Mouse (Mus musculus) B cell, adult 62 days (primary cell): ENCODE data around the gene Npb. TPM values are rescaled to one million over a fixed set of nuclear protein-coding genes. Genes with fewer than 3 reads are reported as not detected.

Source experiments
- total RNA-seq: library from RNA; stranded (reverse); gene quantifications from 4 replicates; pipeline ENCODE4 v1.2.4, GENCODE M21; 2023

Npb gene
- total RNA-seq, result not detected in 4 replicates

GRCm38 (mm10) chr11:120608241-120609034 is at the start of gene Npb:
Npb (plus strand) TSS chr11:120608477.

GRCm38 (mm10) chr11:120572752-120573584 is 35.3 kb upstream of the Npb start, which contains the start of gene P4hb:
P4hb (minus strand) TSS chr11:120573253.

GRCm38 (mm10) chr11:120581490-120582267 is 26.6 kb upstream of the Npb start, which contains the start of gene Arhgdia:
Arhgdia (minus strand) TSS chr11:120581624.

GRCm38 (mm10) chr11:120598283-120598989 is 9.8 kb upstream of the Npb start, which contains the start of the genes Alyref and Anapc11:
Alyref (minus strand) TSS chr11:120598365.
Anapc11 (plus strand) TSS chr11:120598421.

GRCm38 (mm10) chr11:120617519-120618112 is 9.3 kb downstream of the Npb start, which contains the start of gene Pcyt2:
Pcyt2 (minus strand) TSS chr11:120617936.

GRCm38 (mm10) chr11:120625152-120625775 is 17.0 kb downstream of the Npb start, which contains the start of gene Sirt7:
Sirt7 (minus strand) TSS chr11:120625240.

GRCm38 (mm10) chr11:120633520-120634343 is 25.5 kb downstream of the Npb start, which contains the start of gene Mafg:
Mafg (minus strand) TSS chr11:120633600.

GRCm38 (mm10) chr11:120643601-120643987 is 35.3 kb downstream of the Npb start, which contains the start of gene Pycr1:
Pycr1 (minus strand) TSS chr11:120643769.

GRCm38 (mm10) chr11:120648001-120648476 is 39.8 kb downstream of the Npb start, which contains the start of gene Myadml2:
Myadml2 (minus strand) TSS chr11:120648158.

Other genes with a start within 250 kb of the Npb start
- not detected in 4 replicates for gene Fscn2, start 246.9 kb upstream of the Npb start, total RNA-seq
- gene Faap100, start 229.7 kb upstream of the Npb start, total RNA-seq, result 16.9 to 32.5 TPM (median 24.3 TPM) in 4 replicates
- gene Nploc4, start 170.8 kb upstream of the Npb start, total RNA-seq, result 65.3 to 69.1 TPM (median 67.1 TPM) in 4 replicates
- 0.69 to 24.1 TPM in 2 of 4 replicates, not detected in the others for gene Tspan10, start 165.8 kb upstream of the Npb start, total RNA-seq
- gene Pde6g, start 155.0 kb upstream of the Npb start, total RNA-seq, result 0.88 TPM in 1 of 4 replicates, not detected in the others
- gene Oxld1, start 150.4 kb upstream of the Npb start, total RNA-seq, result 4.3 to 7.5 TPM (median 4.8 TPM) in 4 replicates
- 28.8 to 40.2 TPM (median 32.1 TPM) in 4 replicates for gene Ccdc137, start 150.4 kb upstream of the Npb start, total RNA-seq
- 4.9 to 14.4 TPM (median 11.7 TPM) in 4 replicates for gene Arl16, start 140.9 kb upstream of the Npb start, total RNA-seq
- gene Mrpl12, start 123.9 kb upstream of the Npb start, total RNA-seq, result 31.5 to 40.7 TPM (median 34.0 TPM) in 4 replicates
- 12.3 to 14.2 TPM (median 13.2 TPM) in 4 replicates for gene Slc25a10, start 116.6 kb upstream of the Npb start, total RNA-seq
- gene Gcgr, start 77.8 kb upstream of the Npb start, total RNA-seq, result not detected in 4 replicates
- gene Mcrip1, start 58.8 kb upstream of the Npb start, total RNA-seq, result 38.2 to 45.1 TPM (median 40.3 TPM) in 4 replicates
- not detected in 4 replicates for gene Ppp1r27, start 57.3 kb upstream of the Npb start, total RNA-seq
- 147 to 174 TPM (median 161 TPM) in 4 replicates for gene P4hb, start 35.2 kb upstream of the Npb start, total RNA-seq
- 511 to 532 TPM (median 521 TPM) in 4 replicates for gene Arhgdia, start 26.9 kb upstream of the Npb start, total RNA-seq
- gene Alyref, start 10.1 kb upstream of the Npb start, total RNA-seq, result 140 to 161 TPM (median 155 TPM) in 4 replicates
- 39.9 to 45.2 TPM (median 44.4 TPM) in 4 replicates for gene Anapc11, start 10.1 kb upstream of the Npb start, total RNA-seq
- gene Pcyt2, start 9.5 kb downstream of the Npb start, total RNA-seq, result 101 to 110 TPM (median 102 TPM) in 4 replicates
- 95.8 to 118 TPM (median 106 TPM) in 4 replicates for gene Sirt7, start 16.8 kb downstream of the Npb start, total RNA-seq
- gene Mafg, start 25.1 kb downstream of the Npb start, total RNA-seq, result 66.1 to 75.4 TPM (median 73.7 TPM) in 4 replicates
- 0.81 to 4.3 TPM (median 1.4 TPM) in 4 replicates for gene Pycr1, start 35.3 kb downstream of the Npb start, total RNA-seq
- 1.5 to 2.0 TPM in 2 of 4 replicates, not detected in the others for gene Myadml2, start 39.7 kb downstream of the Npb start, total RNA-seq
- not detected in 4 replicates for gene Notum, start 52.7 kb downstream of the Npb start, total RNA-seq
- gene Aspscr1, start 64.5 kb downstream of the Npb start, total RNA-seq, result 95.9 to 114 TPM (median 110 TPM) in 4 replicates
- 26.6 to 39.0 TPM (median 29.3 TPM) in 4 replicates for gene Cenpx, start 105.3 kb downstream of the Npb start, total RNA-seq
- gene Lrrc45, start 105.4 kb downstream of the Npb start, total RNA-seq, result 36.7 to 47.4 TPM (median 37.6 TPM) in 4 replicates
- 0.86 TPM in 1 of 4 replicates, not detected in the others for gene Rac3, start 113.0 kb downstream of the Npb start, total RNA-seq
- gene Dcxr, start 118.8 kb downstream of the Npb start, total RNA-seq, result 13.4 to 18.0 TPM (median 16.8 TPM) in 4 replicates
- not detected in 4 replicates for gene Cbr2, start 123.6 kb downstream of the Npb start, total RNA-seq
- gene Hmga1b, start 154.3 kb downstream of the Npb start, total RNA-seq, result 33.4 to 46.4 TPM (median 42.5 TPM) in 4 replicates
- 12.1 to 16.6 TPM (median 12.6 TPM) in 4 replicates for gene Rfng, start 175.7 kb downstream of the Npb start, total RNA-seq
- gene Gps1, start 175.8 kb downstream of the Npb start, total RNA-seq, result 70.3 to 87.1 TPM (median 75.6 TPM) in 4 replicates
- gene Dus1l, start 187.9 kb downstream of the Npb start, total RNA-seq, result 49.8 to 57.3 TPM (median 53.2 TPM) in 4 replicates
- gene Fasn, start 216.1 kb downstream of the Npb start, total RNA-seq, result 117 to 130 TPM (median 124 TPM) in 4 replicates